In the genomic region with DNA sequence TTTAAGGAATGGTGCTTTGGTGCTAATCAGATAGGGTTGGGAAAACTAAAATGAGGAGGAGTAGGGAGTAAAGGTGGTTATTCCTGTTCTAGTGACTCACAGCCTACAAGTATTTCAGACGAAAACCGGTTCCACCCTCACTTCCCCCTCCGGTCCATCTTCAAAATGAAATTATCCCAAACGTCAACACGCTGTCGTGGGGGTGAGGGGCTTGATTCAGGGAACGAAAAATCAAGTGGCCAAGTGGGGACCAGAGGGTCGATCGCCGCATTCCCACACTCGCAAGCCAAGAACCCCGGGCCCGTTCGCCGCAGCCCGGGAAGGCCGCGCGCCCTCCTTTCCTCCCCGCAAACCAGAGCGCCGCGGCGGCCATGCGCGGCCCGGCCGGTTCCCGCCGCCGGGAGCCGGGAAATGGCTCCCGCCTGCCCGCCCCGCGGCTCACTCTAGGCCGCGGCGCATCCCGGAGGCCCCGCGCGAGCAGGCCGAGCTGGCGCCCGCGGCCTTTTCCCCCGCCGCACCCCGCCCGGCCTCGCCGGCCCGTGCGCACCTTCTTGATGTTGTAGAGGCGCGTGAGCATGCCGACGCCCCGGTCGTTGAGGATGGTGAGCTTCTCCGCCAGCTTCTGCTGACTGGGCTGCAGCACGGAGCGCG, we compare ENCODE assay signal across 8 mouse cellular contexts. TPM values are rescaled to one million over a fixed set of nuclear protein-coding genes. Genes with fewer than 3 reads are reported as not detected.
DNase-seq lines count a peak whose midpoint lies in the region; ATAC-seq and TF ChIP-seq lines count a peak whose summit lies in the region.

No protein-coding gene starts in this region.

- under 1% methylated on average over 63 of the region's 65 CpGs for WGBS in embryonic facial prominence, embryonic 12.5 days
- under 1% methylated on average over 47 of the region's 65 CpGs for WGBS in hindbrain, embryonic 12.5 days
- under 1% methylated on average over 63 of the region's 65 CpGs for WGBS in liver, embryonic 14.5 days (ENCODE audit: insufficient replicate concordance)
- under 1% methylated on average over 65 of the region's 65 CpGs for WGBS in neural tube, embryonic 12.5 days

- H3K4me1 ChIP-seq in embryonic facial prominence, embryonic 12.5 days, result peaks cover 17% of the 10 kb centered on the region
- peaks cover 11% of the 10 kb centered on the region for H3K4me1 ChIP-seq in hindbrain, embryonic 12.5 days
- H3K4me1 ChIP-seq in liver, embryonic 14.5 days (replicated peaks; ENCODE audit: control insufficient read depth in 2 of 2, insufficient read depth in 2 of 2, low read length in 1 of 2), result peaks cover 6 to 10% of the 10 kb centered on the region in 2 experiments; a peak in 3 of 4 replicates
- H3K4me1 ChIP-seq in neural tube, embryonic 12.5 days, result peaks cover 13% of the 10 kb centered on the region

- peak overlapping the region; percentile 98 for H3K9ac ChIP-seq in embryonic facial prominence, embryonic 12.5 days
- peak overlapping the region; percentile 96 for H3K9ac ChIP-seq in hindbrain, embryonic 12.5 days
- H3K9ac ChIP-seq in liver, embryonic 14.5 days (replicated peaks), result peak overlapping the region; percentile 75
- H3K9ac ChIP-seq in neural tube, embryonic 12.5 days, result peak overlapping the region; percentile 98

- peak overlapping the region; percentile 63 for H3K4me2 ChIP-seq in embryonic facial prominence, embryonic 12.5 days (replicated peaks)
- peak overlapping the region; percentile 69 for H3K4me2 ChIP-seq in hindbrain, embryonic 12.5 days (replicated peaks)
- peak overlapping the region; percentile 78 for H3K4me2 ChIP-seq in liver, embryonic 14.5 days (ENCODE audit: low read depth)
- peak overlapping the region; percentile 69 for H3K4me2 ChIP-seq in neural tube, embryonic 12.5 days (replicated peaks)

- DNase-seq in retina, adult 2 months (ENCODE audit: low read depth, low spot score), result peak; percentile 23
- DNase-seq in retina, embryonic 14.5 days (ENCODE audit: low spot score), result no peak
- peak; percentile 68 for DNase-seq in adrenal gland, adult 2 months
- DNase-seq in liver, embryonic 14.5 days (ENCODE audit: low read depth in 3 of 3, low spot score in 3 of 3), result peak in 2 of 3 experiments; percentile 34 to 54
- DNase-seq in gastrocnemius, adult 18-20 months (ENCODE audit: low spot score), result no peak

- TF ChIP-seq EP300 in liver, embryonic 14.5 days (IDR thresholded peaks at IDR 0.05; ENCODE audit: low read depth), result no peak

- no peak for TF ChIP-seq CTCF in liver, embryonic 14.5 days (IDR thresholded peaks at IDR 0.05; ENCODE audit: low read depth)

- peak overlapping the region; percentile 97 for H3K27ac ChIP-seq in embryonic facial prominence, embryonic 12.5 days
- H3K27ac ChIP-seq in hindbrain, embryonic 12.5 days, result peak overlapping the region; percentile 99
- peak overlapping the region; percentile 50 for H3K27ac ChIP-seq in liver, embryonic 14.5 days
- H3K27ac ChIP-seq in neural tube, embryonic 12.5 days, result peak overlapping the region; percentile 94

- H3K27me3 ChIP-seq in embryonic facial prominence, embryonic 12.5 days, result no peaks in the 10 kb centered on the region
- H3K27me3 ChIP-seq in hindbrain, embryonic 12.5 days, result no peaks in the 10 kb centered on the region
- peaks cover 2% of the 10 kb centered on the region for H3K27me3 ChIP-seq in liver, embryonic 14.5 days (ENCODE audit: control insufficient read depth, insufficient read depth, low read length)
- no peaks in the 10 kb centered on the region for H3K27me3 ChIP-seq in neural tube, embryonic 12.5 days (replicated peaks)

- H3K36me3 ChIP-seq in embryonic facial prominence, embryonic 12.5 days, result no peaks in the 10 kb centered on the region
- H3K36me3 ChIP-seq in hindbrain, embryonic 12.5 days, result no peaks in the 10 kb centered on the region
- no peaks in the 10 kb centered on the region for H3K36me3 ChIP-seq in liver, embryonic 14.5 days (replicated peaks; ENCODE audit: control insufficient read depth, insufficient read depth, low read depth)
- H3K36me3 ChIP-seq in neural tube, embryonic 12.5 days, result no peaks in the 10 kb centered on the region

- ATAC-seq in embryonic facial prominence, embryonic 12.5 days (ENCODE audit: insufficient number of reproducible peaks, insufficient read depth, low FRiP score, low TSS enrichment), result peak; percentile 70
- peak; percentile 75 for ATAC-seq in hindbrain, embryonic 12.5 days (ENCODE audit: low FRiP score)
- ATAC-seq in liver, embryonic 14.5 days (ENCODE audit: insufficient read depth), result peak; percentile 77
- ATAC-seq in neural tube, embryonic 12.5 days (ENCODE audit: low FRiP score, low read depth), result peak; percentile 73

- H3K4me3 ChIP-seq in embryonic facial prominence, embryonic 12.5 days, result peak overlapping the region; percentile 95
- H3K4me3 ChIP-seq in hindbrain, embryonic 12.5 days, result peak overlapping the region; percentile 93
- peak overlapping the region; percentile 85 to 94 for H3K4me3 ChIP-seq in liver, embryonic 14.5 days (ENCODE audit: insufficient read depth in 1 of 2, low read depth in 2 of 2, low read length in 2 of 2)
- H3K4me3 ChIP-seq in neural tube, embryonic 12.5 days, result peak overlapping the region; percentile 90

- H3K9me3 ChIP-seq in embryonic facial prominence, embryonic 12.5 days, result no peaks in the 10 kb centered on the region
- no peaks in the 10 kb centered on the region for H3K9me3 ChIP-seq in hindbrain, embryonic 12.5 days (replicated peaks)
- no peaks in the 10 kb centered on the region for H3K9me3 ChIP-seq in liver, embryonic 14.5 days (ENCODE audit: control insufficient read depth, low read length)
- no peaks in the 10 kb centered on the region for H3K9me3 ChIP-seq in neural tube, embryonic 12.5 days

RNA-seq across cellular contexts. Expression of a gene that starts 0.7 kb away (rescaled TPM):
- total RNA-seq in adrenal gland, adult 2 months (2021), result 100 to 1,000 TPM; 133 to 162 TPM
- polyA plus RNA-seq in adrenal gland, adult 2 months (2012; rRNA removed), result 13.5 and 18.4 TPM in 2 replicates
- 89.7 and 91.8 TPM in 2 replicates for polyA plus RNA-seq in embryonic facial prominence, embryonic 12.5 days (2016; fragmentation: Nextera tagmentation; extraction: Ambion mirVana)
- polyA plus RNA-seq in hindbrain, embryonic 12.5 days (2016; fragmentation: Nextera tagmentation; extraction: Ambion mirVana), result 109 TPM in 2 replicates
- 7.6 and 11.4 TPM in 2 replicates for polyA plus RNA-seq in liver, embryonic 14.5 days (2012; rRNA removed)
- polyA plus RNA-seq in liver, embryonic 14.5 days (2014; fragmentation: Nextera tagmentation; extraction: Ambion mirVana), result 9.9 and 10.3 TPM in 2 replicates
- 103 and 119 TPM in 2 replicates for polyA plus RNA-seq in neural tube, embryonic 12.5 days (2016; fragmentation: Nextera tagmentation; extraction: Ambion mirVana)
- 10 to 100 TPM; 39.8 to 45.3 TPM for total RNA-seq in gastrocnemius, adult 18-20 months (2021)

RNA-seq across cellular contexts. Expression of a gene that starts 36.4 kb away (rescaled TPM):
- 10 to 100 TPM; 16.0 to 19.3 TPM for total RNA-seq in adrenal gland, adult 2 months (2021)
- 2.5 and 3.4 TPM in 2 replicates for polyA plus RNA-seq in adrenal gland, adult 2 months (2012; rRNA removed)
- 18.2 and 20.9 TPM in 2 replicates for polyA plus RNA-seq in embryonic facial prominence, embryonic 12.5 days (2016; fragmentation: Nextera tagmentation; extraction: Ambion mirVana)
- polyA plus RNA-seq in hindbrain, embryonic 12.5 days (2016; fragmentation: Nextera tagmentation; extraction: Ambion mirVana), result 21.2 and 22.7 TPM in 2 replicates
- polyA plus RNA-seq in liver, embryonic 14.5 days (2012; rRNA removed), result 2.2 and 3.5 TPM in 2 replicates
- 6.1 and 6.3 TPM in 2 replicates for polyA plus RNA-seq in liver, embryonic 14.5 days (2014; fragmentation: Nextera tagmentation; extraction: Ambion mirVana)
- 16.8 and 17.3 TPM in 2 replicates for polyA plus RNA-seq in neural tube, embryonic 12.5 days (2016; fragmentation: Nextera tagmentation; extraction: Ambion mirVana)
- total RNA-seq in gastrocnemius, adult 18-20 months (2021), result 10 to 100 TPM; 10.6 to 10.8 TPM

RNA-seq across cellular contexts. Expression of a gene that starts 36.6 kb away (rescaled TPM):
- 10 to 100 TPM; 20.3 to 29.8 TPM for total RNA-seq in adrenal gland, adult 2 months (2021)
- polyA plus RNA-seq in adrenal gland, adult 2 months (2012; rRNA removed), result 19.2 and 23.2 TPM in 2 replicates
- polyA plus RNA-seq in embryonic facial prominence, embryonic 12.5 days (2016; fragmentation: Nextera tagmentation; extraction: Ambion mirVana), result 51.5 and 53.6 TPM in 2 replicates
- 52.3 and 53.0 TPM in 2 replicates for polyA plus RNA-seq in hindbrain, embryonic 12.5 days (2016; fragmentation: Nextera tagmentation; extraction: Ambion mirVana)
- polyA plus RNA-seq in liver, embryonic 14.5 days (2012; rRNA removed), result 17.9 and 25.3 TPM in 2 replicates
- polyA plus RNA-seq in liver, embryonic 14.5 days (2014; fragmentation: Nextera tagmentation; extraction: Ambion mirVana), result 31.9 TPM in 2 replicates
- polyA plus RNA-seq in neural tube, embryonic 12.5 days (2016; fragmentation: Nextera tagmentation; extraction: Ambion mirVana), result 55.4 and 58.0 TPM in 2 replicates
- total RNA-seq in gastrocnemius, adult 18-20 months (2021), result 1 to 10 TPM; 8.6 to 9.1 TPM

Comparison
In these comparisons a context has a peak if more than half of its experiments do, and no peak if none do; other contexts are left out.
1. DNase-seq: peak in retina, adult 2 months (single experiment), adrenal gland, adult 2 months (single experiment) and liver, embryonic 14.5 days (2 of 3); none in retina, embryonic 14.5 days (single experiment) and gastrocnemius, adult 18-20 months (single experiment).
2. Peak in every context shown above with its lines, with median percentiles within 50 percentile points of each other: ATAC-seq, H3K27ac ChIP-seq, H3K4me2 ChIP-seq, H3K4me3 ChIP-seq and H3K9ac ChIP-seq.